Mouse (Mus musculus) bone marrow, adult 2 months (tissue): Measurements from ENCODE around the gene Sox2. TPM values are rescaled to one million over a fixed set of nuclear protein-coding genes. Genes with fewer than 3 reads are reported as not detected.

Experiments
- H3K27ac ChIP-seq: fragments of 200-500 bp; 2 replicates; pipeline ENCODE4 v1.5.1; 2012; ENCODE audit warnings: low read depth, mild to moderate bottlenecking, control low read depth, inconsistent platforms, low read length; ENCODE audit not compliant: control insufficient read depth, poor library complexity, insufficient read depth
- H3K4me1 ChIP-seq: fragments of 200-500 bp; 2 replicates; pipeline ENCODE4 v1.6.1; 2011; ENCODE audit warnings: low read length; ENCODE audit not compliant: control insufficient read depth, insufficient read depth
- H3K4me3 ChIP-seq: fragments of 200-500 bp; replicated peaks from 2 replicates; pipeline ENCODE3; 2011; ENCODE audit warnings: mild to moderate bottlenecking, low read depth, low read length, control low read depth; ENCODE audit not compliant: control insufficient read depth
- CTCF ChIP-seq: fragments of 200-500 bp; IDR thresholded peaks from 2 replicates; pipeline ENCODE4 v1.5.1; 2011; ENCODE audit warnings: low read length, control low read depth; ENCODE audit not compliant: control insufficient read depth, insufficient read depth
- POLR2A ChIP-seq: fragments of 200-500 bp; IDR thresholded peaks from 2 replicates; pipeline ENCODE4 v1.6.1; 2011; ENCODE audit warnings: low read depth, mild to moderate bottlenecking, control low read depth, low read length, borderline replicate concordance; ENCODE audit not compliant: control insufficient read depth
- WGBS: fragments of 180-500 bp; shearing (Covaris S2); methylation state at CpG from one replicate; pipeline ENCODE4 v1.1.7; 2018; 5-methylcytosine and 5-hydroxymethylcytosine counted together
- polyA plus RNA-seq: library from polyadenylated mRNA; stranded (reverse); fragments of >200 nt; gene quantifications from 2 replicates; pipeline ENCODE4 v1.2.4, GENCODE M21; 2011; ENCODE audit warnings: low replicate concordance; ENCODE audit not compliant: missing spikeins, insufficient read depth, insufficient read length

Sox2 gene
- polyA plus RNA-seq, 1 experiment = 11.5 TPM

DNA sequence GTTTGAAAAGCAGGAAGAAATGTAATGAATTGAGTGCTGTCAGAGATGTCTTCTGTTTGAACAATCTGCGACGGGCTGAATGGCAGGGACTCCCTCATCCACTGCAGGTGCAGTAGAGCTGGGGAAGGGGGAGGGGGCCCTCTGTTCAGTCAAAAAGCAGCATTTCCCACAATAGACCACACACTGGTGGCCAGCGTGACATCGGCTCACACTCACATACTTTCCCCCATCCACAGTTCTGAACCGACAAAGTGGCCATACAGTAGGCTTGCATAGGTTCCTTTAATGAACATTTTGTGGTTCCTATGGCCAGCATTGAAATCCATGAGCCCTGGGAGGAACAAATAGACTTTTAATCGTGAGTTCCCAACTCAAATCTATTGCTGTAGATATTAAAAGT is 9.7 kb downstream of the Sox2 start:
- H3K4me3 ChIP-seq = no peak overlapping the region
- TF ChIP-seq POLR2A = no peak
- TF ChIP-seq CTCF = no peak
- WGBS = 13% methylated on average over 6 of the region's 6 CpGs
- H3K4me1 ChIP-seq = no peaks in the 10 kb centered on the region
- H3K27ac ChIP-seq = no peak overlapping the region

DNA sequence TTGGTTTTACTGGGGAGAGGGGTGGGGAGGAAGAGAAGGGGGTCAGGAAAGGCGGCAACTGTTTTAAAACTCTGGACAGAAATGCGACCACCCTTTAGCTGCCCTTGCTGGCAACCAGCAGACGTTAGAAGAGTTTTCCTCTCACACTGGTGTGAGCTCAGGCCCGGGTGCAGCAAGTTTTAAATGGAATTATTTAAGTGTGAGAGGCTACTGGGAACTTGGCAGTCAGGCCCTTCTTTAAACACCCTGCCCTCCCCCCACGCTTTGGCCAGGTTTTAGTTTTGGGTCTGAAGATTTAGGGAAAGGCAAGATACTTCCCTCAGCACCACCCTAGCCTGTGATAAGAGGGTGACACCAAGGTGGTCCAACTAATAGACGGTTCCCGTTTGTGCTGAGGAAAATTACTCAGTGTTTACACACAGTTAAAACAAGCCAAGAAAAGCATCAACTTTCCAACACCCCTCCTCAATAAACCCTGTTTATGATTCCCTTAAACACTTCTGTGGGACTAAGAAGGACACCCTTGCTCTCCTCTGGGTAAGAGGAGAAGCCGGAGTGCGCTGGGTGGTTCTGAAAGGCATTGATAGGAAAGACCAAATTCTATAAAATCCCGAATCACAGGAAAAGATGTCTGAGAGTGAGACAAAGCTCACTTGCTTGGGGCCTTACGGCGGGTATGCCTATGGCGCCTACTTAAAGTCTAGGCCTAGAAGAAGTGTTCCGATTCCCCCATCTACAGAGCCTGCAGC is 10.5 kb downstream of the Sox2 start:
- Histone ChIP-seq H3K4me1 (no peaks in the 10 kb centered on the region), H3K27ac (no peak overlapping the region), H3K4me3 (no peak overlapping the region)
- no peak for TF ChIP-seq CTCF
- TF ChIP-seq POLR2A = no peak
- WGBS = 8% methylated on average over 14 of the region's 14 CpGs

DNA sequence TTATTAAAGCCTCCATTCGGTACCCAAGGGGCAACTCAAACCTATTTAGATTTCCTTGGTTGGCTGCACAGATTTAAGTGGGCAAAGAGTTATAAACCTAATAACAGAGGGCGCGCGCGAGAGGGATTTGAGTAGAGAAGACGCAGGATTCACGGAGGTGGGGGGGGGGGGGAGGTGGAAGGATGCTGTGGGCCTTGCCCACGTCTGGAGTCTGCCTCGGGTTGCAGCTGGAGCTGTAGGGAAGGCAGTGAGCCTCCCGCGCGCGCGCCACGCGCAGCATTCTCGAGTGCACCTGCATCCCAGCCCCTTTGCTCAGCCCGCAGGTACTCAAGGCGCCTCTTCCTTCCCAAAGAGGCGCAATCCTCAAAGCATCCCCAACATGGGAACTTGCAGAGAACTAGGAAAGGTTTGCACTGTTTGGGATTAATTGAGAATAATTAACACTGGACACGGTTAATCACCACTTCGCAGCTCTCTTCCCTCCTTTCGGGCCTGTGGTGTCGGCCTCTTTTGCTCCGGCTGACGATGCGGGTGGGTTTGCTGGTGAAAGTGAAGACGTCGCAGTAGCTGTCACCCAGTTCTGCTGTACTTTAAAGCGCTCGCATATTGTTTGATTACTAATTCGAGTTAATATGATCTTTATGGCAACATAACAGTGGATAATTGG is 11.3 kb downstream of the Sox2 start:
- no peak overlapping the region for H3K4me3 ChIP-seq
- WGBS = 6% methylated on average over 32 of the region's 32 CpGs
- TF ChIP-seq CTCF (no peak), POLR2A (no peak)
- no peaks in the 10 kb centered on the region for H3K4me1 ChIP-seq
- no peak overlapping the region for H3K27ac ChIP-seq

DNA sequence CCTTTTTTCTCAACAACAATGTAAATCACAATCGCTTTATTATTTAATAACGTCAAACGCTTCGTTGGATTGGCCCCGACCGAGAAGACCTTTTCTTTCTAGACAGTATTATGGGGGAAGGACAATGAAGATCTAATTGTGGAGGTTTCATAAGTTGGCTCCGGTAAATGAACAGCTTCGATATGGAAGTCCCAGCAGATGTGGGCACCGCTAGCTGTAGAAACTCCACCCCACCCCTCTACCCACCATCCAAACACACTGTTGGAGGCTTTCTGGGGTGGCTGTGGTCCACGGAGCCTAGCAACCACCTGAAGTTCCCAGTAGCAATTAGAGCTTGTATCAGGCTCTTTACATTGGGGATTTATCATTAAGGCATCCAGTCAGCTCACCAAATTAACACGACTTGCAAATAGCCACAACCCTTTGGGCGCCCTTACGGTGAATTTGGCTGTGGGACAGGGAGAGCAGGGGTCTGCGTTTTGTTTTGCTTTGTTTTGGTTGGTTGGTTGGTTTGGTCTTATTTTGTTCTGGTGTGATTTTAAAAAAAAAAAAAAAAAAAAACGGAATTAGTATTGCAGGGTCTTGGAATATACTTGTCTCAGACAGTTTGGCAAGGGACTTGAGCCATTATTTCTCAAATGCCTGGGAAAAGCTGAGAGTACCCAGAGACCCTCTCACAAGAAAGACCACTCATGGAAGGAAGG is 12.0 kb downstream of the Sox2 start:
- WGBS = 10% methylated on average over 15 of the region's 15 CpGs
- H3K4me1 ChIP-seq = no peaks in the 10 kb centered on the region
- H3K27ac ChIP-seq = no peak overlapping the region
- TF ChIP-seq POLR2A (no peak), CTCF (no peak)
- no peak overlapping the region for H3K4me3 ChIP-seq

DNA sequence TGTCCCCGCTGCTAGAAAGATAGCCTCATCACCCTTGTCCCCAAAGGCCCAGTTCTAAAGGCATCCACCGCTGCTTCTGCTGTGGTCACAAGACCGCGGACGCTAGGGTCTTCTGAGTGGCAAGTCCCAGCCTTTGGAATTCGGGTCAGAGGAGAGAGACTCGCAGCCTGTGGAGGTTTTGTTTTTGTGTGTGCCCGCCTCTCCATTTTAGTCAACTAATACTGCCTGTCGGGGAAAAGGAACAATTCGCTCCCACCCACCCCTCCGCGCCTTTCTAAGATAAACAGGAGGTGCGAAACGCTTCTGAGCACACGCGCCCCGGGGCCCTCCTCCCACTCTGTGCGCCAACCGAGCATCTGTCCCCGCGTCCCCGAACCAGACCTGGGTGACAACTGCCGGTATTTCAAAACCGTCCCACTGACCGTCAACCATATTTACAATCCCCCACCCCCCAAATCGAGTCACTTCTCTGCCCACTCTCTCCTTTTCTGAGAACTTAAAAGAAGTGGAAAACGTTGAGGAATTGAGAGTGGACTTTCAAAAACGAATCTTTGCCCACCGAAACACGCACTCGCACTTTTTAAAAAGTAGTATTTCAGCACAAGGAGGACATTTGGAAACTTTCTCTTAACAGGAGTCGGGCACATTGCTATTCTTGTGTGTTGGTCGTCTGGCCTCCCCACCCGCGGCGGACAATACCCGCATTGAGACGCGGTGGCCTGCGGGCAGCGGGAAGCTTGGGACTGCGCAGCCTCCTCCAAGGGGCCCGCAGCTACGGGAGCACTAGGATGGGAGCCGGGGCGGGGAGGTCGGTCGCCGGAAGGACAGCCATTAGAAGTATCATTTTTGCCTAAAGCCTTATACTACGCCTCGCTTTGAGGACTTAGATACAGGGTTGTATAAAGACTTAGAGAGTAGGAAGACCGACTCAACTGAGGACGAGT is 12.8 kb downstream of the Sox2 start:
- no peak overlapping the region for H3K4me3 ChIP-seq
- H3K27ac ChIP-seq = no peak overlapping the region
- 4% methylated on average over 53 of the region's 53 CpGs for WGBS
- TF ChIP-seq CTCF (no peak), POLR2A (no peak)
- no peaks in the 10 kb centered on the region for H3K4me1 ChIP-seq

DNA sequence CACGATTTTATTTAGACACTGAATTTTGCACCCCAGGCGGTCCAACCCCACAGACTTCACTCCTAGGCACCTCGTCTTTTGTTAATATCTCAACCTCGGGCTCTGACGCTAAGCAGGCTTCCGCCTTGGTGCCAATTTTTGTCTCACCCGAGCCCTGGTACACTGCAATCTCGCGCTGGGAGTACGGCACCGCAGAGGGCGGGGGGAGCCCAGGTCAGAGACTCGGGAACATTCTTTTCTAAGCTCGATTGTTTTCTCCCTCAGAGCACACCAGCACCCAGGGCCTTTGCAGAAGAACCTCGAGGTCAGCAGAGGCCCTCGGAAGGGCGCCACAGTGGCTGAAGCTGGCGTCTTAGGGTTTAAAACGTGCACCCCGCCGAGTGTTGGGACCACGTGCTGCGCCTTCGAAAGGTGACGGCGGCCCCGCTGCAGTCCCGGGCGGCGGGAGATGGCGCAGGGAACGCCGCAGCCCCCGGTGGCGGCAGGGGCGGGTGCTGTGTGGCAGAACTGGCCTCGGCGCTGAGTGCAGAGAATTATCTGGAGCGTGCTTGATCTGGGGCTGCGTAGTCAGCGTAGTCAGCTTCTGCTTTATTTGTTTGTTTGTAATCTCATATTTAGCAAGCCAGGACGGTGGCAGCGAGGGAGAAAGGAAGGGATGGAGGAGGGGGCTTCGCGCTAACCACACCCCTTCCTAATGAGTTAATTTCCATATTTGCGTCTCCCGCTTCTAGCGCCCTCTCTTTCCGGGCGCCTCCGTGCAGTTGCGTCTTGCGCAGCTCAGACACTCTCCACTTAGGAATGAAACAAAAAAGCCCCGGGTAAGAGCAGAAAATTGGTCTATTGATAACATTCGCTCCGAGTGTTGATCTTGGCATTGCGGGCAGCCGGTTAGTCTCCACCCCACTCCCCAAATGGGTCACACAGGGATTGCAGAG is 13.8 kb downstream of the Sox2 start:
- 6% methylated on average over 58 of the region's 58 CpGs for WGBS
- TF ChIP-seq CTCF = no peak
- TF ChIP-seq POLR2A = no peak
- no peak overlapping the region for H3K4me3 ChIP-seq
- no peak overlapping the region for H3K27ac ChIP-seq
- no peaks in the 10 kb centered on the region for H3K4me1 ChIP-seq

DNA sequence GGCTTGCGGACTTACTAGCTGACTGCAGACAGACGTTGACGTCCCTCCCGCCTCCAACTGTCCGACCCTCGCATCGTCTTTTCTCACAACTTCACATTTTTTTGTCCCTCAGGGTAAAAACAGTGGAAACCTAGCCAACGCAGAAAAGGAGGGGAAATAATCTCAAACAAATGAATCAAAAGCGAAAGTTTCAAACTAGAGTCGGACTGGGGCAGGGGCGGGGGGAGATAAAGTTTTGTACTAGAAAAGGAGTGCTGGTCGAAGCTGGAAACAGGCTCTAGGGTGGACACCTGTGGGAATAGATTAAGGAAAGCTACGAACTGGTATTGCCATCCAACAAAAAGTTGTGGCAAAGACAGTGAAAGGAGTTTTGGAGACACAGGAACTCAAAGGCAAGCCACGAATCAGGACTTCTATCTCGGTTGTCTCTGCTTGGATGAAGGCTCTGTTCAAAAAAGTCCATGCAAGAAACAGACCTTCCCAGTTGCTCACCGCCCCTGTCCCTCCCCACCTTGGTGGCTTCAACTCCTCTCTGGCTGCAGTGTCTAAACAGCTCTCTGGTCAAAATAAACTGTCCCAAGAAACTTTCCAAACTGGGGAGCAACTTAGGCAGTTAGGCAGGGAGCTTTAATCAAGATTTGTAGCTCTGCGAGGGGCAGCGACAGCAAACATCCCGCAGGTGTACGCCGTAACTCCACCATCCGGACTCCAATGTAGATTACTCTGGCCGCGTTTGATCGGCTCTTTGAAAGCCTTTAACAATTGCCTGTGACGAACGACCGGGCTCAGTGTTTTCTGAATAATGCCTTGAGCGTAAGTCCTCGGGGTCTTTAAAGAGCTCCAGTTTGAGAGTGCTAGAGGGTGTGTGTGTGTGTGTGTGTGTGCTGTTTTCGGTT is 14.7 kb downstream of the Sox2 start:
- H3K4me3 ChIP-seq = no peak overlapping the region
- 2% methylated on average over 31 of the region's 31 CpGs for WGBS
- no peak for TF ChIP-seq CTCF
- TF ChIP-seq POLR2A = no peak

More for the DNA sequence above, 14.7 kb downstream of the Sox2 start:
- no peaks in the 10 kb centered on the region for H3K4me1 ChIP-seq
- H3K27ac ChIP-seq = no peak overlapping the region
